Mouse (Mus musculus): ENCODE data around the gene B3gat1. TPM values are rescaled to one million over a fixed set of nuclear protein-coding genes. Genes with fewer than 3 reads are reported as not detected.

B3gat1 gene
- polyA plus RNA-seq, 1 experiment from 2014 or later: 2.2 TPM

- no peaks in the 10 kb centered on the region for H3K27me3 ChIP-seq (ENCODE audit: low read depth, poor library complexity, severe bottlenecking)
- no peaks in the 10 kb centered on the region for H3K4me1 ChIP-seq
- H3K27ac ChIP-seq (replicated peaks): no peak overlapping the region
- no peaks in the 10 kb centered on the region for H3K36me3 ChIP-seq
- DNase-seq (ENCODE audit: low spot score): no peak
- no peak overlapping the region for H3K4me3 ChIP-seq
- no peaks in the 10 kb centered on the region for H3K9me3 ChIP-seq (replicated peaks)
- 78% methylated on average over 3 of the region's 3 CpGs for WGBS
Measured at GRCm38 (mm10) chr9:26792829-26793228, 59.3 kb downstream of the B3gat1 start.

- WGBS: 94% methylated on average over 3 of the region's 3 CpGs
- Histone ChIP-seq H3K9me3 (replicated peaks) (no peaks in the 10 kb centered on the region), H3K27me3 (ENCODE audit: low read depth, poor library complexity, severe bottlenecking) (no peaks in the 10 kb centered on the region), H3K4me3 (no peak overlapping the region), H3K27ac (replicated peaks) (no peak overlapping the region), H3K4me1 (no peaks in the 10 kb centered on the region), H3K36me3 (no peaks in the 10 kb centered on the region)
- DNase-seq (ENCODE audit: low spot score): no peak
Measured at GRCm38 (mm10) chr9:26798205-26798604, 64.7 kb downstream of the B3gat1 start.

DNA sequence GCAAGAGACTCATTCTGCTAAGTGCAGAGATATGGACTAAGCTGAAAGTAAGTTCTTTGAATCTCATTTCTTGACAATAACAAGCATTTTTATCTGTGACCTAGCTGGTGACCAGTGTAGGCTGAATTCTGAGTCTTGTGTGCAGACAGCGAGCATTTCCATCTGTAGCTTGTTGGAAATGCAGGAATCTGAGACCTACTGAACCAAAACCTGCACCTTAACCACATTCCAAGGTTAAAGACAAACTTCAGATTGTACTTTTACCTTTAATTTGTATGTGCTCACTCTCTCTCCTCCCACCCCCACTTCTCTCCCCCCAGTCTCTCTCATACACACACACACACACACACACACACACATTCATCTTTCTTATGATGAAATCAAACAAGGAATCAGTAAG, 65.2 kb downstream of the B3gat1 start:
- H3K27ac ChIP-seq (replicated peaks): no peak overlapping the region
- no peaks in the 10 kb centered on the region for H3K27me3 ChIP-seq (ENCODE audit: low read depth, poor library complexity, severe bottlenecking)
- no peaks in the 10 kb centered on the region for H3K36me3 ChIP-seq
- peaks cover 2% of the 10 kb centered on the region; the same call in 1 of the 2 replicates for H3K4me1 ChIP-seq
- WGBS: 92% methylated on average over 1 of the region's 1 CpGs
- no peak overlapping the region for H3K4me3 ChIP-seq
- no peak for DNase-seq (ENCODE audit: low spot score)
- no peaks in the 10 kb centered on the region for H3K9me3 ChIP-seq (replicated peaks)

DNA sequence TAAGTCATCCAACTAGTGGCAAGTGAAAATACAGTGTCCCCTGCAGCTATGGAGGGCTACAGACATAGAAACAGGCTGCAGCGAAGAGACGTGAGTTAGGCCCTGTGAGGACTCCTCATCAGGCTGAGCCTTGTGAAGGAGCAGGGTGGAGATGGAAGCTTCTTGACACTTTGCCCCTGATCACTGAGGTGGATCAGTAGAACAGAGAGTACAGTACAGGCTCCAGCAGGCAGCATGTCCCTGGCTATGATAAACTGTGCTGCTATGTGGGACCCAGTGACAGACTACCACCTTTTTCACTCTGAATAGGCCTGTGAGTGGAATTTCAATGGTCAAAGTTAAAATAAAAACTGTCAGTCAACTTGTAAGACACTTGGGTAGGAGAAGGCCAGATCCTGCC, 66.8 kb downstream of the B3gat1 start:
- Histone ChIP-seq H3K27me3 (ENCODE audit: low read depth, poor library complexity, severe bottlenecking) (no peaks in the 10 kb centered on the region), H3K4me3 (no peak overlapping the region), H3K36me3 (no peaks in the 10 kb centered on the region), H3K4me1 (peaks cover 8% of the 10 kb centered on the region), H3K9me3 (replicated peaks) (no peaks in the 10 kb centered on the region), H3K27ac (replicated peaks) (no peak overlapping the region)
- no peak for DNase-seq (ENCODE audit: low spot score)
- 97% methylated on average over 2 of the region's 2 CpGs for WGBS

- DNase-seq (ENCODE audit: low spot score): no peak
- no peaks in the 10 kb centered on the region for H3K9me3 ChIP-seq (replicated peaks)
- H3K36me3 ChIP-seq: no peaks in the 10 kb centered on the region
- H3K27me3 ChIP-seq (ENCODE audit: low read depth, poor library complexity, severe bottlenecking): no peaks in the 10 kb centered on the region
- H3K27ac ChIP-seq (replicated peaks): no peak overlapping the region
- H3K4me3 ChIP-seq: no peak overlapping the region
- H3K4me1 ChIP-seq: peaks cover 22% of the 10 kb centered on the region
Measured at GRCm38 (mm10) chr9:26804321-26804720, 70.8 kb downstream of the B3gat1 start.

- WGBS: 2% methylated on average over 33 of the region's 33 CpGs
- Histone ChIP-seq H3K27me3 (ENCODE audit: low read depth, poor library complexity, severe bottlenecking) (no peaks in the 10 kb centered on the region), H3K4me1 (peaks cover 22% of the 10 kb centered on the region), H3K9me3 (replicated peaks) (no peaks in the 10 kb centered on the region), H3K36me3 (no peaks in the 10 kb centered on the region), H3K27ac (replicated peaks) (peak within 1 kb of the TSS; percentile 86), H3K4me3 (peak within 1 kb of the TSS; percentile 65)
- DNase-seq (ENCODE audit: low spot score): peak; percentile 98
Measured at GRCm38 (mm10) chr9:26805935-26806666, 72.6 kb downstream of the B3gat1 start, which contains the start of gene Glb1l2. Gene Glb1l2, minus strand, starts transcription at chr9:26806468.

GRCm38 (mm10) chr9:26808735-26809134, 75.2 kb downstream of the B3gat1 start:
- Histone ChIP-seq H3K4me3 (no peak overlapping the region), H3K9me3 (replicated peaks) (no peaks in the 10 kb centered on the region), H3K27ac (replicated peaks) (no peak overlapping the region), H3K4me1 (peaks cover 19% of the 10 kb centered on the region), H3K36me3 (no peaks in the 10 kb centered on the region), H3K27me3 (ENCODE audit: low read depth, poor library complexity, severe bottlenecking) (no peaks in the 10 kb centered on the region)
- WGBS: 90% methylated on average over 2 of the region's 2 CpGs
- no peak for DNase-seq (ENCODE audit: low spot score)

Other genes starting within 250 kb of the B3gat1 start
- 5.8 and 6.0 TPM in 2 replicates for gene Glb1l2, start 72.7 kb downstream of the B3gat1 start, polyA plus RNA-seq (2016; fragmentation: Nextera tagmentation; extraction: Ambion mirVana)
- not detected in 2 replicates for gene Glb1l3, start 127.2 kb downstream of the B3gat1 start, polyA plus RNA-seq (2016; fragmentation: Nextera tagmentation; extraction: Ambion mirVana)
- not detected in 2 replicates for gene Gm1110, start 189.4 kb downstream of the B3gat1 start, polyA plus RNA-seq (2016; fragmentation: Nextera tagmentation; extraction: Ambion mirVana)